Mouse (Mus musculus) hematopoietic multipotent progenitor cell, adult 10-12 weeks (in vitro differentiated cells): ENCODE data around the gene Iqschfp. TPM values are rescaled to one million over a fixed set of nuclear protein-coding genes. Genes with fewer than 3 reads are reported as not detected.

Experiments
- polyA plus RNA-seq: library from polyadenylated mRNA; stranded (reverse); fragments of >175 nt; gene quantifications from 2 replicates; pipeline ENCODE4 v1.2.3, GENCODE M21; 2012; ENCODE audit warnings: low replicate concordance

Iqschfp gene
- not detected in 2 replicates for polyA plus RNA-seq

GRCm38 (mm10) chr3:67892026-67892705 is at the start of gene Iqschfp, which contains the start of gene Iqcj:
TSS of gene Iqschfp (plus strand) at chr3:67892232.
TSS of gene Iqcj (plus strand) at chr3:67892220.

GRCm38 (mm10) chr3:68064731-68065130 is 172.7 kb downstream of the Iqschfp start, which contains the start of gene Schip1:
TSS of gene Schip1 (plus strand) at chr3:68064802.

Other genes starting within 250 kb of the Iqschfp start
- not detected in 2 replicates for gene Iqcj, start within 50 bp of the Iqschfp start, polyA plus RNA-seq
- 0.48 and 0.74 TPM in 2 replicates for gene Schip1, start 172.6 kb downstream of the Iqschfp start, polyA plus RNA-seq